Mouse (Mus musculus) heart, postnatal 0 days (tissue): ENCODE data around the gene Lypla2. TPM values are rescaled to one million over a fixed set of nuclear protein-coding genes. Genes with fewer than 3 reads are reported as not detected.

Source experiments
- ATAC-seq: fragments of 200-750 bp; cut with Nextera tagmentation; 2 replicates; pipeline ENCODE4 v1.8.0; 2017; ENCODE audit warnings: low read depth, moderate number of reproducible peaks, moderate library complexity; ENCODE audit not compliant: insufficient read depth
- DNase-seq: peaks from one replicate; pipeline ENCODE4 v3.0.0-alpha.2; 2016; ENCODE audit warnings: low spot score
- H3K27ac ChIP-seq: fragments of 300-500 bp; sonication (generic); 2 replicates; pipeline ENCODE4 v1.5.1; 2014; ENCODE audit warnings: low read depth, mild to moderate bottlenecking
- H3K27me3 ChIP-seq: fragments of 300-500 bp; sonication (generic); 2 replicates; pipeline ENCODE4 v1.6.1; 2014; ENCODE audit warnings: low read length, mixed read lengths; ENCODE audit not compliant: control insufficient read depth, insufficient read depth
- H3K36me3 ChIP-seq: fragments of 300-500 bp; sonication (generic); replicated peaks from 2 replicates; pipeline ENCODE4 v1.6.1; 2014; ENCODE audit warnings: low read length, mixed read lengths; ENCODE audit not compliant: control insufficient read depth, insufficient read depth
- H3K4me1 ChIP-seq: fragments of 300-500 bp; sonication (generic); 2 replicates; pipeline ENCODE4 v1.6.1; 2014; ENCODE audit warnings: antibody characterized with exemption; ENCODE audit not compliant: control insufficient read depth, insufficient read depth
- H3K4me2 ChIP-seq: fragments of 300-500 bp; sonication (generic); 2 replicates; pipeline ENCODE4 v1.6.1; 2014; ENCODE audit warnings: low read depth, mild to moderate bottlenecking, low read length, moderate library complexity
- H3K4me3 ChIP-seq: fragments of 300-500 bp; sonication (generic); 2 replicates; pipeline ENCODE4 v1.5.1; 2014; ENCODE audit warnings: low read depth, low read length
- H3K9ac ChIP-seq: fragments of 300-500 bp; sonication (generic); replicated peaks from 2 replicates; pipeline ENCODE4 v1.6.1; 2014; ENCODE audit warnings: low read depth, low read length, mixed read lengths
- H3K9me3 ChIP-seq: fragments of 300-500 bp; sonication (generic); replicated peaks from 2 replicates; pipeline ENCODE4 v1.6.1; 2016; ENCODE audit warnings: low read length; ENCODE audit not compliant: control insufficient read depth
- CTCF ChIP-seq: IDR thresholded peaks from 2 replicates; pipeline ENCODE4 v1.5.1; 2016; ENCODE audit warnings: antibody characterized with exemption, control low read depth, low read depth
- EP300 ChIP-seq: IDR thresholded peaks from 2 replicates; pipeline ENCODE4 v1.6.1; 2016; ENCODE audit warnings: antibody characterized with exemption, low read depth
- WGBS: fragments of 180-500 bp; shearing (Covaris S2); extraction: QIAGEN DNeasy Blood & Tissue Kit; methylation state at CpG from one replicate; pipeline ENCODE4 v1.1.7; 2014; 5-methylcytosine and 5-hydroxymethylcytosine counted together
- polyA plus RNA-seq: library from polyadenylated mRNA; unstranded; fragments of >200 nt; fragmentation: Nextera tagmentation; extraction: Ambion mirVana; gene quantifications from 2 replicates; pipeline ENCODE4 v1.2.1, GENCODE M21; 2015
- total RNA-seq: library from RNA; depleted of rRNA; stranded (reverse); fragments of >200 nt; gene quantifications from 2 replicates; pipeline ENCODE4 v1.2.3, GENCODE M21; 2014; ENCODE audit warnings: low replicate concordance

The Lypla2 gene
- total and polyA plus RNA-seq, 2 experiments from 2014 or later = 58.4 to 66.8 TPM

DNA sequence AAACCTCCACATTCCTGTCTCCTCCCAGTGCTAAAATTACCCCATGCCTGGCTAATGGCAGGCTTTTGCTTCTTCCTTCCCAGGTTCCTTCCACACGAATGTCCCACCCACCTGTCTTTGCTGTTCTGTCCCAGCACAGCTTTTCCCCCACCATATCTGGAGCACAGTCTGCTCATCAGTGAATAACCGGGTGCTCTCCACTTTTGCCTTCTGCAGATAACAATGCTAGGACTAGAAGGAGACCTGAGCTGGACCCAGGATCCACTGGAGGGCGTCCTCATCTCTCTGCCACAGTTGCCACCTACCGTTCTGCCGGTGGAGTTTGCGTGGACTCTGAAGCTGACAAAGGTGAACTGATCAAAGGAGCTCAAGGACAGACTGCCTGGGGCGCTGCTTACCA is 33.6 kb downstream of the Lypla2 start:
- Histone ChIP-seq H3K4me2 (no peak overlapping the region), H3K36me3 (peaks cover 21% of the 10 kb centered on the region), H3K27ac (no peak overlapping the region), H3K4me1 (peaks cover 6% of the 10 kb centered on the region; the same call in 1 of the 2 replicates), H3K27me3 (no peaks in the 10 kb centered on the region), H3K4me3 (no peak overlapping the region), H3K9ac (no peak overlapping the region), H3K9me3 (no peaks in the 10 kb centered on the region)
- DNase-seq (no peak), ATAC-seq (no peak)
- TF ChIP-seq EP300 (no peak), CTCF (no peak)
- 73% methylated on average over 7 of the region's 7 CpGs for WGBS

DNA sequence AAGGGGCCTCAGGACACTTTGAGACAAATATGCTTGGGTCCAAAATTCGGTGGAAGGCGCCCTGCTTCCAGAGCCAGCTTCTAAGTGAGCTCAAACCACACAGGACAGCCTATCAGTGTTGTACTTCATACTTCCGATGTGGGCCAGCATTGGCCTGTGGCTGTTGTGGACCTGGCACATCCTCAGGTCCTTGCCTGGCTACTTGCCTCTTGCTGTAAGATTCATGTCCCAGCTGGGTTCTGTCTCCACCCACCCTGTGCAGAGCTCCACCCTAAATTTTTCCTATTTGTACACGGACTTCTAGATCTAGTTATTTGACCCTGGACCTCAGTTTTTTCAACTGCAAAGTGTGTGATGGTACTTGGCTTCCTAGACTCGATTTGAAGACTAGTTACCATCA is 36.9 kb downstream of the Lypla2 start:
- TF ChIP-seq CTCF (no peak), EP300 (no peak)
- ATAC-seq (peak; percentile 47; the same call in 1 of the 2 replicates), DNase-seq (no peak)
- 51% methylated on average over 5 of the region's 5 CpGs for WGBS
- Histone ChIP-seq H3K4me2 (no peak overlapping the region), H3K4me3 (no peak overlapping the region), H3K27me3 (no peaks in the 10 kb centered on the region), H3K4me1 (no peaks in the 10 kb centered on the region), H3K9ac (no peak overlapping the region), H3K27ac (peak overlapping the region; percentile 80), H3K36me3 (peaks cover 39% of the 10 kb centered on the region), H3K9me3 (no peaks in the 10 kb centered on the region)

DNA sequence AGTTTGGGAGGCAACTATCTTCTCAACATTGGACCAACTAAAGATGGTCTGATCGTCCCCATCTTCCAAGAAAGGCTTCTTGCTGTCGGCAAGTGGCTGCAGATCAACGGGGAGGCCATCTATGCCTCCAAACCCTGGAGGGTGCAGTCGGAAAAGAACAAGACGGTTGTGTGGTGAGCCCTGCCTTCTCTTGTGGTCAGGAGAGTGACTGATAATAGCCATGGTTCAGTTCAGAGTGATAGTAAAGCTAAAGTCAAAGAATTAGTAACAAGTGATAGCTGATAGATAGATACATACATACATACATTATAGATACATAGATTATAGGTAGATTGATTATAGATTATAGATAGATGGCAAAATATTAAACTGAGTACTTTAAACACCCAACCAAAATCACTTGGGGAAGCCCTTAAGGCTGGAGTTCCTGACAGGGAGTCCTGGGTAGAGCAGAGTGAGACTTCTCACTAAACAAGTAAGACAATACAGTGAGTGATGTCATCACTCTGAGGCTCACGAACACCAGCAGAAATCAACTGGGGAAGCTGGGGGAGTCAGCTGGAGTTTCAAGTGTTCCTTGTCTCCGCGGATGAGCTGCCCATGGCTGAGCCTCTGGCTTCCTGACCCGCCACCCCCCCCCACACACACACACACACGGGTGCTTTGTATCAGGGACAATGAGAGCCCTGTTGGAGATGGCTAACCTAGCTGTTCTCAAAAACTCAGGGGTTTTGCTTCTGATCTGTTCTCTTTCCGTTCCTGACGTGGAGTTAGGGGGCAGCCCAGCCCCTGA is 37.5 kb downstream of the Lypla2 start:
- 52% methylated on average over 12 of the region's 12 CpGs for WGBS
- Histone ChIP-seq H3K9ac (no peak overlapping the region), H3K4me2 (no peak overlapping the region), H3K9me3 (no peaks in the 10 kb centered on the region), H3K36me3 (peaks cover 44% of the 10 kb centered on the region), H3K4me1 (no peaks in the 10 kb centered on the region), H3K4me3 (no peak overlapping the region), H3K27ac (peak overlapping the region; percentile 80), H3K27me3 (no peaks in the 10 kb centered on the region)
- DNase-seq (no peak), ATAC-seq (peak; percentile 62)
- no peak for TF ChIP-seq EP300
- TF ChIP-seq CTCF = no peak

DNA sequence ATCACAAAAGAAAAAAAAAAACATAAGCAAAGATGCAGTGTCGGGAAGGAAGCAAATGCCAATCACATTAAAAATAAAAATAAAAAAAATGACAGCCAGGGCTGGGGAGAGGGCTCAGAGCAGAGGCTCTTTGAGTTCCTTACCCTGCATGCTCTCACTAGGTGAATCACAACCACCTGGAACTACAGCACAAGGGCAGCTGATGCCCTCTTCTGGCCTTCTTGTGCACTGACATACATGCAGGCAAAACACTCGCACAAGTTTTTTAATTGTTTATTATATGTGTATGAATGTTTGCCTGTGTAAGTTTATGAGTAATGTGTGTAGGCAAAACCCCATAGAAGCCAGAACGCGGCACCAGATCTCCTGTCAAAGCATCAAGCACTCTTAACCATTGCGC is 40.6 kb downstream of the Lypla2 start:
- H3K36me3 ChIP-seq = peaks cover 32% of the 10 kb centered on the region
- H3K4me3 ChIP-seq = no peak overlapping the region
- H3K9me3 ChIP-seq = no peaks in the 10 kb centered on the region
- ATAC-seq = no peak
- peak; percentile 71 for TF ChIP-seq CTCF
- no peak for TF ChIP-seq EP300
- no peak overlapping the region for H3K27ac ChIP-seq
- 67% methylated on average over 5 of the region's 5 CpGs for WGBS
- H3K4me2 ChIP-seq = no peak overlapping the region
- H3K4me1 ChIP-seq = no peaks in the 10 kb centered on the region
- H3K27me3 ChIP-seq = no peaks in the 10 kb centered on the region
- no peak overlapping the region for H3K9ac ChIP-seq
- DNase-seq = peak; percentile 32

DNA sequence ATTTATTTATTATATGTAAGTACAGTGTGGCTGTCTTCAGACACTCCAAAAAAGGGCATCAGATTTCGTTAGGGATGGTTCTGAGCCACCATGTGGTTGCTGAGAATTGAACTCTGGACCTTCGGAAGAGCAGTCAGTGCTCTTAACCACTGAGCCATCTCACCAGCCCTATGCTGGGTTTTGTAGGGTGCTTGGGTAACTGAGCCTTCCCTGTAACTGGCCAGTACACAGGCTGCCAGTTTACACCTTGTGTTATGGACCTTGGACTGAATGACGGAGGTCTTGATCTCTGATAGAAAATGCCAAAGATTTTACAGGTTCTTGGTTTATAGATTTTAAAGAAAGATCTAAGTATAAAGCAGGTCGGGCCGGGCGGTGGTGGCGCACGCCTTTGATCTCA is 42.2 kb downstream of the Lypla2 start:
- Histone ChIP-seq H3K27me3 (no peaks in the 10 kb centered on the region), H3K4me3 (no peak overlapping the region), H3K36me3 (peaks cover 42% of the 10 kb centered on the region), H3K9ac (no peak overlapping the region), H3K9me3 (no peaks in the 10 kb centered on the region), H3K27ac (no peak overlapping the region), H3K4me1 (0 out of 2 replicates have a peak, but pooled peaks cover under 1% of the 10 kb centered on the region), H3K4me2 (no peak overlapping the region)
- WGBS = 95% methylated on average over 8 of the region's 8 CpGs
- TF ChIP-seq EP300 = no peak
- TF ChIP-seq CTCF = no peak
- ATAC-seq = no peak
- DNase-seq = no peak
